Mouse (Mus musculus): ENCODE measurements at regions not wholly inside any gene's neighbourhood (a gene's known extent, or its start where the extent isn't known, plus 50 kb on each side); places are given as distances from the start of the nearest gene placed in this dataset.

- peaks cover 18% of the 10 kb centered on the region for H3K4me1 ChIP-seq
- peaks cover 12% of the 10 kb centered on the region for H3K27me3 ChIP-seq (replicated peaks)
- no peak overlapping the region for H3K4me3 ChIP-seq (replicated peaks)
- no peaks in the 10 kb centered on the region for H3K36me3 ChIP-seq (replicated peaks; ENCODE audit: low read length)
- H3K9me3 ChIP-seq = peaks cover 33% of the 10 kb centered on the region
- TF ChIP-seq GATA1 (IDR thresholded peaks at IDR 0.05; ENCODE audit: borderline replicate concordance, low read length) (no peak), FLI1 (IDR thresholded peaks at IDR 0.05; ENCODE audit: low read length) (no peak)
These were observed 263.5 kb upstream of the Sdk2 start for GRCm38 (mm10) chr11:114330316-114330715.

- Histone ChIP-seq H3K4me3 (replicated peaks) (no peak overlapping the region), H3K9me3 (peaks cover 12% of the 10 kb centered on the region; the same call in 1 of the 2 replicates), H3K36me3 (replicated peaks; ENCODE audit: low read length) (no peaks in the 10 kb centered on the region), H3K4me1 (peaks cover 27% of the 10 kb centered on the region), H3K27me3 (replicated peaks) (peaks cover 9% of the 10 kb centered on the region)
- TF ChIP-seq GATA1 (IDR thresholded peaks at IDR 0.05; ENCODE audit: borderline replicate concordance, low read length) (no peak), FLI1 (IDR thresholded peaks at IDR 0.05; ENCODE audit: low read length) (no peak)
These were observed 255.8 kb upstream of the Sdk2 start for GRCm38 (mm10) chr11:114322627-114323026.

DNA sequence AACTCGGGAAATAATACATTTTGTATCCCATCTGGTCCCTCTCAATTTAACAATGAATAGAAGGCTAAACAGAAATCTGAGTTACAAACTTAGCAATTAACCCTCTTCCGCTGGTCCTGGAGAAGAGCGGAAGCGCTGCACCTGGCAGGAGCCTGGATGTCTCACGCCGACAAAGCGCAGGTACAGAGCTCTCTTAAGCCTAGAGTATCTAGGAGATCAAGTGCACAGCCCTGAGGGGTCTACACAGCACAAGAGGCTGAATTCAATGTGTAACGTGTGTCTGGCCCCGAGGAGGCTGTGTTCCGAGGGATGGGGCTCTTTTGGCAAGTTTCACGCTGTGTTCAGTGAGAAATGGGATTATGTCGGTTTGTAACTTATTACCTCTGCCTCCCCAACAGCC is 255.1 kb upstream of the Sdk2 start:
- H3K4me3 ChIP-seq (replicated peaks) = no peak overlapping the region
- no peaks in the 10 kb centered on the region for H3K36me3 ChIP-seq (replicated peaks; ENCODE audit: low read length)
- H3K9me3 ChIP-seq = peaks cover 12% of the 10 kb centered on the region; the same call in 1 of the 2 replicates
- peaks cover 12% of the 10 kb centered on the region for H3K27me3 ChIP-seq (replicated peaks)
- H3K4me1 ChIP-seq = peaks cover 27% of the 10 kb centered on the region
- TF ChIP-seq GATA1 (IDR thresholded peaks at IDR 0.05; ENCODE audit: borderline replicate concordance, low read length) = no peak
- no peak for TF ChIP-seq FLI1 (IDR thresholded peaks at IDR 0.05; ENCODE audit: low read length)

DNA sequence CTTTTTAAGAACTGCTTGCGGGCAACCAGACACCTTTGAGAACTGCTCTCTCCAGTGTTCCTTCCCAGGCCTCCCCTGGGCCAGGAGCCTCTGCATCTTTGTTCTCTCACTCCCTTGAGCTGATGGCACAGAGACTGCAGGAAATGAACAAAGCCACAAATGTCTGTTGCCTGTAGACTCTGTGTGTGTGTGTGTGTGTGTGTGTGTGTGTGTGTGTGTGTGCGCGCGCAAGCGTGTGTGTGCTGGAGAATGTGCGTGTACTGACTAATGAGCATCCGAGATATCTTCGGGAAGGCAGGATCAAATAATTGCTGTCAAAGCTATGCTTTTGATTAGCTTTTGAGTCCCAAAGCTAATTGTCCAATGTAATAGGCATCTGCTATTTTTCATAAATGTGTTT is 254.7 kb upstream of the Sdk2 start:
- Histone ChIP-seq H3K36me3 (replicated peaks; ENCODE audit: low read length) (no peaks in the 10 kb centered on the region), H3K4me3 (replicated peaks) (no peak overlapping the region), H3K27me3 (replicated peaks) (peaks cover 13% of the 10 kb centered on the region), H3K4me1 (peaks cover 24% of the 10 kb centered on the region), H3K9me3 (peaks cover 12% of the 10 kb centered on the region; the same call in 1 of the 2 replicates)
- TF ChIP-seq FLI1 (IDR thresholded peaks at IDR 0.05; ENCODE audit: low read length) (no peak), GATA1 (IDR thresholded peaks at IDR 0.05; ENCODE audit: borderline replicate concordance, low read length) (no peak)

DNA sequence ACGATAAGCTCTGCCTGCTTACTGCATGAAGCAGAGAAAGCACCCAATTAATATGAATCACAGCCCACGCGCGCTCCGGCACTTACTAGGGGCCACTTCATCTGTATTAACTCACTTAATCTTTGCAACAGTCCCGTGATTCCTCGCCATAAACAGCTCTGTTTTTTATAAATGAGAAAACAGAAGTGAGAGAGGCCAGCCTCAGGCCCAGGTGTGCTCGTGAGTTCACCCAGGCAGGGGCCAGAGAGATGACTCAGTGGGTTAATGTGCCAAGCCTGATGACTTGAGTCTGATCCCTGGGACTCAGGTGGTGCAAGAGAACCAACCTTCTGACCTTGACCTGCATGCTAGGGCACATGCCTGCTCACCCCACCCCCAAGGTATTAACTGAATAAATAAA is 248.4 kb upstream of the Sdk2 start:
- no peak overlapping the region for H3K4me3 ChIP-seq (replicated peaks)
- TF ChIP-seq FLI1 (IDR thresholded peaks at IDR 0.05; ENCODE audit: low read length) = no peak
- TF ChIP-seq GATA1 (IDR thresholded peaks at IDR 0.05; ENCODE audit: borderline replicate concordance, low read length) = no peak
- peaks cover 38% of the 10 kb centered on the region for H3K27me3 ChIP-seq (replicated peaks)
- no peaks in the 10 kb centered on the region for H3K36me3 ChIP-seq (replicated peaks; ENCODE audit: low read length)
- 0 out of 2 replicates have a peak, but pooled peaks cover 6% of the 10 kb centered on the region for H3K9me3 ChIP-seq
- 0 out of 2 replicates have a peak, but pooled peaks cover 3% of the 10 kb centered on the region for H3K4me1 ChIP-seq

DNA sequence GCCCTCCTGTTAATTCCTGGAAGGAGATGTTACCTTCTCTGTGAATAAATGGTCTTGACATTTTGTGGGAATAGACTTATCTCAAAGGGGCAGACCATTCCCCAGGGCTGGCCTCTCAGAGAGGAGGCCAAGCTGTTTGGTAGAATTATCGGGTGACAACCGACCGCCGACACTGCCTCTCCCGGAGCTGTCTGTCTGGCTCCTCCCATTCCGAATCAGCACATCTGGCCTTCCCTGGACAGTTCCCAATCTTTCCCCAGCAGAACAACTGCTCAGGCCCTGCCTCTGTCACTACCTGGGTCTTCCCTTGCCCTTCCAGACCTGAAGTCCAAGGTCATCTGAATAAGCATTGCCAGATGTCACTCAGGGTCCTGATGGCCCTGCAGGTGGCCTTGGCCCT is 246.8 kb upstream of the Sdk2 start:
- Histone ChIP-seq H3K9me3 (0 out of 2 replicates have a peak, but pooled peaks cover 6% of the 10 kb centered on the region), H3K4me1 (0 out of 2 replicates have a peak, but pooled peaks cover 3% of the 10 kb centered on the region), H3K4me3 (replicated peaks) (no peak overlapping the region), H3K36me3 (replicated peaks; ENCODE audit: low read length) (no peaks in the 10 kb centered on the region), H3K27me3 (replicated peaks) (peaks cover 43% of the 10 kb centered on the region)
- no peak for TF ChIP-seq FLI1 (IDR thresholded peaks at IDR 0.05; ENCODE audit: low read length)
- no peak for TF ChIP-seq GATA1 (IDR thresholded peaks at IDR 0.05; ENCODE audit: borderline replicate concordance, low read length)

- Histone ChIP-seq H3K4me3 (replicated peaks) (no peak overlapping the region), H3K36me3 (replicated peaks; ENCODE audit: low read length) (no peaks in the 10 kb centered on the region), H3K4me1 (0 out of 2 replicates have a peak, but pooled peaks cover 3% of the 10 kb centered on the region), H3K27me3 (replicated peaks) (peaks cover 45% of the 10 kb centered on the region), H3K9me3 (0 out of 2 replicates have a peak, but pooled peaks cover 5% of the 10 kb centered on the region)
- TF ChIP-seq GATA1 (IDR thresholded peaks at IDR 0.05; ENCODE audit: borderline replicate concordance, low read length) = no peak
- TF ChIP-seq FLI1 (IDR thresholded peaks at IDR 0.05; ENCODE audit: low read length) = no peak
These were observed 244.8 kb upstream of the Sdk2 start for GRCm38 (mm10) chr11:114311640-114312039.

DNA sequence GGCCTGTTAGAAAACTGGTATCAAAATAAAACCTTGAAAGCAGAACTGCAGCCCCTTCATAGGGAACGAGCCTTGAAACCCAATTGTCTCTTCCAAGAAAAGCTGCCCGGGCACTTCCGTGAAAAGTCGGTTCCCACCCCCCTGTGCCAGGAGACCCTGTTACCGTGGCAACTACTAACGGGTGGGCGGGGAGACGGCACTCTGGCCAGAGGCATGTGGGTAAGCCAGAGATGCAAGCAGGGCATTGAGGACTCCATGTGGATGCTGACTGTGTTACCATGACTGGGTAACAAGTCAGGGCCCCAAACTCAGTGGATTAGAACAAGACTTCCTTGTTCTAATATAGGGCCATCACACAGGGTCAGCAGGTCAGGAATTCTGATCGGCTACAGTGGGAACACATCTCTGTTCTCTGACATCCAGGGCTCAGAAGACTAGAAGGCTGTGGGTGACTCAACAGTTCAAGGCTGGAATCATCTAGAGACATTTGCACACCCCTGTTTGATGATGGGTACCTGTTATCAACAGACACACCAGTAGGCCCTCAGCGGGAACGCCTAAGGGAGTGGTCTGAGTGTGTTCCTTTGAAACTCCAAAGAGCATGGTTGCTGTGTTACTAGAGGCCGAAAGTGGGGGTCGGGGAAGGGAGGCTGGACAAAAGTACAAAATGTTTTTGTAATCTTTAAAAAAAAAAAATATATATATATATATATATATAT is 236.9 kb upstream of the Sdk2 start:
- Histone ChIP-seq H3K4me3 (replicated peaks) (no peak overlapping the region), H3K4me1 (no peaks in the 10 kb centered on the region), H3K36me3 (replicated peaks; ENCODE audit: low read length) (no peaks in the 10 kb centered on the region), H3K27me3 (replicated peaks) (peaks cover 34% of the 10 kb centered on the region), H3K9me3 (no peaks in the 10 kb centered on the region)
- TF ChIP-seq GATA1 (IDR thresholded peaks at IDR 0.05; ENCODE audit: borderline replicate concordance, low read length) = no peak
- no peak for TF ChIP-seq FLI1 (IDR thresholded peaks at IDR 0.05; ENCODE audit: low read length)

- TF ChIP-seq GATA1 (IDR thresholded peaks at IDR 0.05; ENCODE audit: borderline replicate concordance, low read length) (no peak), FLI1 (IDR thresholded peaks at IDR 0.05; ENCODE audit: low read length) (no peak)
- Histone ChIP-seq H3K4me3 (replicated peaks) (no peak overlapping the region), H3K36me3 (replicated peaks; ENCODE audit: low read length) (no peaks in the 10 kb centered on the region), H3K4me1 (peaks cover 17% of the 10 kb centered on the region), H3K9me3 (no peaks in the 10 kb centered on the region), H3K27me3 (replicated peaks) (peaks cover 24% of the 10 kb centered on the region)
These were observed 233.9 kb upstream of the Sdk2 start for GRCm38 (mm10) chr11:114300611-114301319.

DNA sequence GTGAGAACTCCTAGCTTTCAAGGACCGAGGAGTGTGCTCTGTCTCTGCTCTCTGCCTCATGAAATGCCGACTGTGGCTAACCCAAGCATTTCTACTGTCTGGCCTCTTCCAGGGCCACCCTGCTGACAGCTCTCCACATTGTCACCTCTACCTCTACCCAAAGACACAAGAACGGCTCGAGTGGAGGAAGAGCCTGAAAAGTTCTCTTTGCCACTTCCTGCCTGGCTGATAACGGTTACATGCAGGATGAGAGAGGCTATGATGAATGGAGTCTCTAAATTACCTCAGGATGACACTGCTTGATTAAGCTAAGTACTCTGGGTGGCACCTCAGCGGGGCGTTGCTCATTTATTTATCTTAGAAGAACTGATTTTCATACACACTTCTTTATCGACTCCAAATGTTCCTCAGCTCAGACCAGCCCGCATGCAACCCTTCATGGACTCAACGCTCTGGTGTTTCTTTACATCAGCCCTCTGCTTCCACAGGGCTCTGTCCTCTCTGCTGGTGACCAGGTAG is 230.0 kb upstream of the Sdk2 start:
- no peaks in the 10 kb centered on the region for H3K9me3 ChIP-seq
- H3K4me1 ChIP-seq = peaks cover 17% of the 10 kb centered on the region
- TF ChIP-seq GATA1 (IDR thresholded peaks at IDR 0.05; ENCODE audit: borderline replicate concordance, low read length) (no peak), FLI1 (IDR thresholded peaks at IDR 0.05; ENCODE audit: low read length) (no peak)
- no peak overlapping the region for H3K4me3 ChIP-seq (replicated peaks)
- peaks cover 26% of the 10 kb centered on the region for H3K27me3 ChIP-seq (replicated peaks)
- no peaks in the 10 kb centered on the region for H3K36me3 ChIP-seq (replicated peaks; ENCODE audit: low read length)
